Mouse (Mus musculus): ENCODE results near the gene Dync1i1.
"Not testable (repeated sequence)": the region's sequence is repeated elsewhere in the genome, so short reads cannot be mapped to it uniquely, and the experiment has no call there.

Dync1i1 gene

DNA sequence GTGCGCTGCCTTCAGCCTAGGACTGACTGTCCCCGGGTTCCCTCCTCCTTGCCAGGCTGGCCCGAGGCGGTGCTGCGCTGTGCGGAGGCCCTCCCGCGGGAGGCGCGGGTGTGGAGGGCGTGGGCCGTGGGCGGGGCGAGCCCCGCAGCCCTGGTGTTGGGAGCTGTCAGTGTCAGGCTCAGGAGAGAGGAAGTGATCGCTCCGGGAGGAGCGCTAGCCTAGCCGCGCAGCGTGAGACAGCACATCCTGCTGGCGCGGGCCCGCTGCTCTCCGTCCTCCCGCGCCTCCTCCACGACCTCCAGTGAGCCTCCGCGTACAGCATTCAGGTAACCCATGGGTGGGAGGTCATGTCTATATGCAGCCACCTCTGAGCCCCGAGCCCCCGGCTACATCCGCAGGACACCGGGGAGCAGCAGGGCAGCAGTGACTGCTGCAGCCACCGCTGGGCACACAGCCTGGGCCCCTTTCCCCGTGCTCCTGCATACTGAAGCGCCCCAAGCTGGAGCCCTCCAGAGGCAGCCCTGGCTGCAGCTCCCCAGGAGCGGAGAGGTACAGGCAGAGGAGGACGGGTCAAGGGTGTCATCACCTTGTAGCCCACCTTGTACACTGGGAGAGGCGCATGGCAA is at the start of gene Dync1i1:
Gene Dync1i1 (plus strand): TSS at position 29 of the 626 bp plus-strand sequence.
- no peak for DNase-seq (ENCODE audit: low spot score in 2 of 2)

DNA sequence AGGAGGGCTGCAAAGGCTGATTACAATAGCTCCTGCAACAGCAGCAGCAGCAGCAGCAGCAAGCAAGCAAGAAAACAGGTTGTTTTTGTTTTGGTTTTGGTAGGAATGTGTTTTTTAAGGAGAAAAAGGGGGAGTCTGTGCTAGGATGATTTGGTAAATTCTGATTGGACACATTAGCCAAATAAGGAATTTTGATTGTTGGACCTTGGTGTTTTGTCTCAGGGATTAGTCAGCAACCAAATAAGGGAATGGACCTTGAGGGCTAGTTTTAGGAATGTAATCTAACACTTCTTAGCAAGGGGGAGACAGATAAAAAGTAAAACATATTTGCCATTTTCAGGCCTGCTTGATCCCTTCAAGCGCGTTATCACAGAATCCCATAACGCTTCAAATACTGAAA is 45.7 kb upstream of the Dync1i1 start:
- DNase-seq (ENCODE audit: low spot score in 2 of 2), result no peak

DNA sequence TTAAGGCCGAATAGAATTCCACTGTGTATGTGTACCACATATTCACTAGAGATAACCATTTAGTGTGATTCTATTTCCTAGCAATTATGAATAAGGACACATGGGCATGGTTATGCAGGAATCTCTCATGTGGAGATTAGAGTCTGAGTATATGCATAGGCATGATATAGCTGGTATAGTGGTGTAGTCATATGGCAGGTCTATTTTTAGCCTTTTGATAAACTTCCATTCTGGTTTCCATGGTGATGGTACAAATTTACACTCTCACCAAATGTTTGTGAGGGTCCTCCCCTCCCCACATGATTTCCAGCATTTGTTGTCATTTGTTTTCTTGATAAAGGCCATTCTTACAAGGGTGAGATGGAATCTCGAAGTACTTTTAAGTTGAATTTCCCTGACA is 23.6 kb upstream of the Dync1i1 start:
- no peak for DNase-seq (ENCODE audit: low spot score in 2 of 2)

DNA sequence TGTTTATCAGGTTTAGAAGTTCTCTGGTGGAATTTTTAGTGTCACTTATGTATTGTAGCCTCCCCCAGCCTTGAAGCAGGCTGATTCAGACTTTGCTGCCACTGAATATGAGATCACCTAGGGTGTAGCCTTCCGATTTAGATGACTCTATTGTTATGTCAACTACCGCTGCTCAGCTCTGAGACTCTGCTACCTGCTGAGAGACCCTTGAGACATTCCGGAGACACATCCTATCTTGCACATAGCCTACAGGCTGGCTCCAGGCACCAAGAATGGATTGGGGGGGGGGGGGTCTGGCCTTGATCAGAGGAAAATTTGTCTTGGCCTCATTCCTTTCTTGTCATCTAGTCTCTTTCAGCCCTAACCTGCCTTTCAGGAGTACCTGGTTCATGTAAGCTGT is 17.5 kb upstream of the Dync1i1 start:
- not testable (repeated sequence) for DNase-seq (ENCODE audit: low spot score in 2 of 2)

DNA sequence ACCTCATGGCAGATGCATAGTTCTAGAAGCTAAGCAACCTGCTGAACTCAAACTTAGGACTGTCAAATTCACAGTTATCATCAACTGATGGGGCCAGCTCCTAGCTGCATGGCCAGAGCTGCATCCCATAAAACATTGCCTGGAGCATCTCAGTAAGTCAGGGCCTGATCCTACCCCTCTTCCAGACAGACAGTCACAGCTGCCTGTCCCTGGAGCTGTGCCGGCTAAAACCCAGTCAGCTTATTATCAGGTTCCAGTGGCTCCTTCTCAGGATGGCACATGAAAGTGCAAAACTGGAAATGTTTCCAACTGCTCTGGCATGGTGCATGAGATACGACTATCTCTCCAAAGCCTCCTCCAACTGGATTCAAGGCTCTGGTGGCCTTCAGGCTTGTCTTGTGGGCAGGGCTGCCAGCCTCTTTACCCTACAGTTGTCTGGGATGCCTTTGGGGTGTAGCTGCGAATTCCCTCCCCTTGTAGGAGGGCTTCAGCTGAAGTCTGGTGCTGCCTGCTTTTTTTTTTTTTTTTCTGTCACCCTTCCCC is 15.3 kb upstream of the Dync1i1 start:
- no peak for DNase-seq (ENCODE audit: low spot score in 2 of 2)

DNA sequence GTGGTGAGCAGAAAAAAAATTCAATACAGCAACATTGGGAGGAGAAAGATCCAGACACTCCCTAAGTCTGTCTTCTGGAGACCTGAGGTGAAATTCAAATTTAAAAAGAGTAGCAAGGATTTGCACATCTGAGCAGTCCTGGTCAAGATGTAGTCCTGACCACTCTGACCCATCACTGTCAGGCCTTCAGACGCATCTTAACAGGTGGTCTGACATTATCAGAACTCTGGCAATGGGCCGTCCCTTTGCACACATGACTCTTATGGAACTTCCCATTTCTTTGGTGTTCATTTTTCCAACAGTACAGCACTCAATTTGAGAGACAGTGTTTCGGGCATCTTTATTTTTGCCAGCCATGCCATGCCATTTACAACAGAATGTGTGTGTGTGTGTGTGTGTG is 12.8 kb upstream of the Dync1i1 start:
- no peak for DNase-seq (ENCODE audit: low spot score in 2 of 2)

DNA sequence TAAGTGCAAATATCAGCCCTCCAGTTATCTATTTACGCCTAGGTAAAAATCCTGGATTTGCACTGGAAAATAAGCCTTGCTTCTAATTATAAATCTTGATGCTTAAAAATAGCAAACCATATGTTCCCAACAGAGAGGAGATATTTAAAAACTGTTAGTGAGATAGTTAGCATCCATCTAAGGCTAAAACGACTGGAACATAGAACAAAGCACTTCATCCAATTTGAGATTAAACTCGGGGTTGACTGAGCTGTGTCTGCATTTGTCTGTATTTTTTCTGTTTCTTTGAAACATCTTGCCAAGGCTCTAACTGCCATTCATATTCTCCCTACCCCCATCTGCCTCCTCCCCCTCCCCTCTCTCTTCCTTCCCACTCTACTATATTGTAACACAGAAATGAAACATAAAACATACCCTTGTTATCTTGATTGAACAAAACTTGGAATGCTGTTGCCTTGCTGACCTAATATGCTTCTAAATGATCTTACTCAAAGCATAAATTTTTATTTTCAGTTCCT is 10.3 kb upstream of the Dync1i1 start:
- DNase-seq (ENCODE audit: low spot score in 2 of 2), result no peak

DNA sequence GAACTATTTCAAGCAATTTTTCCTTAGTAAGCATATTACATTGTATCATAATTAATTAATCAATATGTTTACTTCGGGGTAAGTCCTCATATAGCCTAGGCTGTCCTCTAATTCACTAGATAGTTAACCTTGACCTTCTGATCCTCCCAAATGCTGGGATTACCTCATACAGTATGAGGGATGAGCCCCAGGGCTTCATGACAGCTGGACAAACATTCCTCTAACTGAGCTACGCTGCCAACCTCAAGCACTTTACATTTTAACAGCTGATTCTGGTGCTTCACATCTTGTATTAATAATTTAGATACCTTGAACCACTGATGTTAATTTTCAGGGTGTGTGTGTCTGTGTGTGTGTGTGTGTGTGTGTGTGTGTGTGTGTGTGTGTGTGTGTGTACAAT is 6.5 kb upstream of the Dync1i1 start:
- no peak for DNase-seq (ENCODE audit: low spot score in 2 of 2)

DNA sequence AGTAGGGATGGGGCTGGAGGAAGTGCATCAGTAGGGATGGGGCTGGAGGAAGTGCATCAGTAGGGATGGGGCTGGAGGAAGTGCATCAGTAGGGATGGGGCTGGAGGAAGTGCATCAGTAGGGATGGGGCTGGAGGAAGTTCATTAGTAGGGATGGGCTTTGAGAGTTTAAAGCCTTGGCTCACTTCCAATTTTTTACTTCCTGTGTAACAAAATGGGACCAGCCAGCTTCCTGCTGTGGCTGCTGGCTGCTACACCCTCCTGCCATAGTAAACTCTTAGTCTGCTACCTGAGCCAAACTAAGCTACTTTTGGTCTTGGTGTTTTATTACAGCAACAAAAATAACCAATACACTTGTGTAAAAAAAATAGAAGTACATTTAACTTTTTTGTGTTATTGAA is 4.7 kb upstream of the Dync1i1 start:
- DNase-seq (ENCODE audit: low spot score in 2 of 2), result not testable (repeated sequence)

DNA sequence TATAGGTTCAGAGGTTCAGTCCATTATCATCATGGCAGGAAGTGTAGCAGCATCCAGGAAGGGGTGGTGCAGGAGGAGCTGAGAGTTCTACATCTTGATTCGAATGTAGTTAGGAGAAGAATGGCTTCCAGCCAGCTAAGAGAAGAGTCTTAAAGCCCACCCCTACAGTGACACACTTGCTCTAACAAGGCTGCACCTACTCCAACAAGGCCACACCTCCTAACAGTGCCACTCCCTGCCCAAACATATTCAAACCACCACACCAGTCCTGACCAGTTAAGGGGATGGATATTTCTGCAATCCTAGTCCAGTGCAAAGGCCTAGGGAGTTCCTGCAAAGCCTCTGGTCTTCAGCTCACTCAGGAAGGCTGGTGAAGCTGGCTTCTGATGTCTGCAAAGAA is 1.5 kb upstream of the Dync1i1 start:
- no peak for DNase-seq (ENCODE audit: low spot score in 2 of 2)

DNA sequence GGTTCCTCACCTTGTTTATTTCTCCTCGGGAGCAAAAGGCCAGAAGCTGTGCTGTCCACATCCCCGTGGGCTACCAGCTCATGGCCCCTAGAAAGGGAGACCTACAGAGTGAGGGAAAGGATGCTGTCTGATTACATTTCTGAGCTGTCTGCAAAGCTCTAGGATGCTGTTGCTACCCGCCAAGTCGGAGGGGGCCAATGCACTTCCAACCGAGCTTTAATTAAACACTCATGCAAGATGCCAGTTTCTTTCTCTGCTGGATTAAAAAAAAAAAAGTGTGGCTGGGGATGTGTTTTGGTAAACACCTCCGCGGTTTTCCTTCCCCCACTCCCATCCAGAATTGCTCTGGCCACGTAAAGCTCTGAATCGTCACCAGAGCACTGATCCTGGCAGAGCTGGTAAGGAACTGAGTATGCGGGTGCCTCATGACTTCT is 815 bp downstream of the Dync1i1 start:
- DNase-seq (ENCODE audit: low spot score in 2 of 2), result no peak

DNA sequence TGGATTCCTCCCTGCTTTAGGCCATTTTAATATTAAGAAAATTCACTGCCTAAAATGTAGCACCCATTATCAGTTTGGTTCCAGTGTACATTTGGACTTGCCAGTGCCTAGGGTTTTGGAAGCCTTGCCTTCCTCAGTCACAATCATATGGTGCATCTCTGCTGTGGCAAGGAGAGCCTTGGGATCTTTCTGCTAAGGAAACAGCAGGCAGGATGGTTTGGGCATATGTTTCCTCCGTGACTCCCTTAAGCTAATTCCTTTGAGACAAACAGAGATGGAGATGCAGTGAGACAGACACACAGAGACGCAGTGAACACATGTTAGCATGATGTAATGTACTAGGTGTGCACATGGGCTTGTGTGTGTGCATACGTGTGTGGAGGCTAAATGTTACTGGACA is 7.8 kb downstream of the Dync1i1 start:
- DNase-seq (ENCODE audit: low spot score in 2 of 2), result no peak

DNA sequence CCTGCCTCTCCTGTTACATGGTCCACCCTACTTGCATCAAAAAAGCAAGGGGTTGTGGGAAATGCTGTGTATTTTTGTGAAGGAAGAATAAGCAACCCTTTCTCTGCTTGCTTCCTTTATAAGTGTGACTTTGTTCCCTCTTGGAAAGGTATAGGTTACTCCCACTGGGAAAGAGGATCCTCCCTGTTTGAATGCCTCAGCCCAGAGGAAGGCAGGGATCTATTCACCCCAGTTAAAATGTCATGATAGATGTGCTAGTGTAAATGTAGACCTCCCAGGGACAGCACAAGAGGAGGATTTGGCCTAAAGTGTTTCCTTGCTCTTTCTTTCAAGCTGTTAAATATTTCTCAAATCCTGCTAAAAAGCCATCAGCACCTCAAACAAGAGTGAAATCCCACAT is 9.0 kb downstream of the Dync1i1 start:
- DNase-seq (ENCODE audit: low spot score in 2 of 2), result no peak

DNA sequence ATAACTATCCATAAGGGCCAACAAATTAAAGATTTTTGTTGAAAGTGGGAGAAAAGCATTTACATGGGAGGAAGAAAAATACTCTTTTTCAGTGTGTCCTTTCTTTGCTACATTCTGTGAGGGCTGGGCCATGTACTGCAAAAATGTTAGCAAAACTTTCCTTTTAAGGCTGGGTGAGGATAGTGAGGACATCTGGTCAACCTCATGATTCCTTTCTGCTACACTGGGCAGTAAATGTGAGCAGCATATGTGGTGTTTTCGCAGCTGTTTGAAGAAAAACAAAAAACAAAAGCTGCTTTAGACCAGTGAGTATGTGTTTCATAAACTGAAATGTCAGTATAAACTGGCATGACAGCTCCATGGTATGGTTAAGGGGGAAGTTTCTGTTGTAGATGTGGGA is 9.4 kb downstream of the Dync1i1 start:
- no peak for DNase-seq (ENCODE audit: low spot score in 2 of 2)

DNA sequence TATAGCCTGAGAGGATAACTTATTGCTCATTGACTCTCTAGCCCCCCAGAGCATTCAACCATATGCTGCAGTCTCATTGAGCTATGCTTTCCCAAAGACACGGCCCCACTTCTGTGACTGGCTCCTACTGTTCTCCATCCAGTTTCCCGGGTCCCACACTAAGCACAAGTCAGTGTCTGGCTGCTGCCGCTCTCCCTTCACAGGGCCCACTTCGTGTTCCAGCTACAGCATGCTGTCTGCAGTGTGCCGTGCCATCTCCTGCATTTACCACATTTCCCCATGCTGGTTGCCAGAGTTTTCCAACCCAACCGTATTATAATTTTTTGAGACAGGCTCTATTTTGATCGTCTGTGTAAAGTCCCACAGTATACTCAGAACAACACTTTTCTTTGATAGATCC is 14.3 kb downstream of the Dync1i1 start:
- DNase-seq (ENCODE audit: low spot score in 2 of 2), result no peak

DNA sequence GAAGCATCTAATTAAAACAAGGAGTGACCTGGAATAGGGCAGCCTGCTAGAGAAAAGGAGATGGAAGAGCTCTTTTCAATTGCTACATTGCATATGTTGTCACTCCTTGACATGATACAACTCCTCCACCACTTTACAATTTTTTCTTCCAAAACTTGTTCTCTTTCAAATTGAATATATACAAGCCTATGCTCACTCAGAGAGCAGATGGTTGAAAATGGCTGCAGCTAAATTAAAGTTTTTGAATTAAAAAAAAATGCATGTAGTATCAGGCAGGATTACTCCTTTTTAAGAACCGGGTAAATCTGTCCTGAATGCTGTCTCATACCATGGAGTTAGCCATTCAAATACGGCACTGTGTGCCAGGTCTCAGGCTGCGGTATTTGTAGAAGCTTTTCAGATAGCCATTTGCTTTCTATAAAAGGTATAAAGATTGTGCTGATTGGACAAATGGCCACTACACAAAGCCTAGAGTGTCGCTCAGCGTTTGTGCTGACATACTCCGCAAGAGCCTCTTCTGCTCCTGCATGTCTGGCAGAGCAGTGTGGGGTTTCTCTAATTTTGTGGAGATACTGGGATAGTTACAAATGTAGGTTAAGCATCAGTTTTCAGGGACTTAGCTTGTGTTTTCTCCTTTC is 16.1 kb downstream of the Dync1i1 start:
- no peak for DNase-seq (ENCODE audit: low spot score in 2 of 2)

DNA sequence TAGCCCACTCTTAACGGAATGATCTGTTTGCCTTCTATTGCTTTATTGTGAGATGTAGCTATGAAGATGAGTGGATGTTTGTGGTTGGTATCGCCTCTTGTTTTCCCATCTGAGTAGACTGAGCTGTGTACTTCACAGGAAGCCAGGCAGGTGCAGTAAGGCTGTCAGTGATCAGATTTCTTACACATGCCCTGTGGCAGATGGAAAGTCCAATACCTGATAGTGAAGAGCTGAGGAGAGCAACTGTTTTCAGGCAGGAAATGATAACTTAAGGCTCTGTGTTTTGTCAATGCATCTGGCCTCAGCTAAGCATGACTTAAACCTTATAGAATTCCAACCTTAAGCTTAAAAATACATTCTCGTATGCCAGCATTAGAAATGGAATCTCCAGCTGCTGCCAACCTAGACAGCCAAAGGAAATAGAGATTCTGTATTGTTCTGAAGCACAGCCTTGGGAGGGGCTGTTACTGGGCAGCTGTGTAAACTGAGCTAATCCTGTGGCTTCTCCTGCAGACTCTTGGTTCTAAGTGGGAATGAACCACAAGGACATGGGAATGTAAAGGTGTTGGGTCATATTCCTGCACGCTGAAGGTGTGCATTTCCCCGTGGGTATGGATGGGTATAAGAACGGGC is 24.8 kb downstream of the Dync1i1 start:
- no peak for DNase-seq (ENCODE audit: low spot score in 2 of 2)

DNA sequence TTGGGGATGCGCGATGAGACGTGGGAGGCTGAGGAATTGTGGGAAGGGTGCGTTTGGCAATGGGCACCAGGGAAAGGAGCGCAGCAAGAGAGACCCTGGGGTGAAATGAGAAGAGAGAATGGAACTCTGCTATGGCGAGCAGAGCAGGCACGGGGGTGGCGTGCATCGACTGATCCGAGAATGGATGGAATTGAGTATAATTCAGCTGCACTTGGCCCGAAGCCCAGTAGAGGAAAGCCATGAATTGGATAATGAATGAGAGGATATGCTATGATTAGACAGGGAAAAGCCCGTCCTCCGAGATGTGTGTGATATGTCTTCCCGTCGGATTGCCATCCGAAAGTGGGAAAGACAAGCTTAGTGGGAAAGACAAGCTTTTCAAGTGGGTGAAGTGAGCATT is 26.7 kb downstream of the Dync1i1 start:
- no peak for DNase-seq (ENCODE audit: low spot score in 2 of 2)

DNA sequence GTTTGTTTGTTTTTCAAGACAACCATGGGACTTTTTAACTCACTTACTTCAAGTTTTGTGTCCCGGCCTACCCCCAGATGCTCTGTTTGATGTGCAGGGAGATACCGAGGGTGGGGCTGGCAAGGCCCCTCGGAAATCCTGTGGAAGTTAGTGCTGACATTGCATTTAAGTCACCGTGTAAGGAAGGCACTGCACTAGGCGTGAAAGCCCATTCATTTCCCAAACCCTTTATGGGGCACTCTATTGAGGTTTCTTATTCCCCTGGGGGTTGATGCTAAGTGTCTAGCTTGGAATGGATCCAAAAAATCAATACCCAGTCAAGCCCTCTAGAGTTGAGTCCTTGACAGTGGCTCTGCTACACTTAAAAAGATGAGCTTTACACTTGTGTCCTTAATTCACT is 27.2 kb downstream of the Dync1i1 start:
- no peak for DNase-seq (ENCODE audit: low spot score in 2 of 2)

DNA sequence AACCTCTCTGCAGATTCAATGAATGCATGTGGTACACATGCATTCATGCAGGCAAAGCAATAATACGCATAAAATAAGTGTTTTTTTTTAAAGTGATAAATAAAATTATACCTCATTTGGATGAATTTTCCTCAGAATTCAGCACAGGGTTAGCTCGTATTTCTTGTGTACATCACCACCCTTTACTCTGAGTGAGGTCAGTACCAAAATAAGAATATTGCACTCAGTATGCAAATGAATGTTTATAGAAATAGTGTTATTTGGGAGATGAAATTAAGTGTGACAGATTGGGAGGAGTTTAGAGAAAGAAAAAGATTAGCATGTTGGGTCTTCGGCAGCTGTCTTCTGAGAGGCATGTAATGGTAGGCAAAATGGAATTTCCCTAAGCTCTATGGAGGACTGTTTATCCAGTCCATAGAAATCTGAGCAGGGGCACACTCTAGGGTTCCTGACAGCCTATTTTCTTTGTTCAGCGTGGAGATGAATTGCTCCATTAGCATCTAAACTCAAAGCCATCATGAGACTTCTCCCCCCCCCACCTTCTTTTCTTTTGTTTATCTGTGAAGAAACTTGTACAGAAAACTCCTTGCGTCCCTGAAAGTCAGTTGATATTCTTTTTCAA is 31.2 kb downstream of the Dync1i1 start:
- DNase-seq (ENCODE audit: low spot score in 2 of 2), result no peak

DNA sequence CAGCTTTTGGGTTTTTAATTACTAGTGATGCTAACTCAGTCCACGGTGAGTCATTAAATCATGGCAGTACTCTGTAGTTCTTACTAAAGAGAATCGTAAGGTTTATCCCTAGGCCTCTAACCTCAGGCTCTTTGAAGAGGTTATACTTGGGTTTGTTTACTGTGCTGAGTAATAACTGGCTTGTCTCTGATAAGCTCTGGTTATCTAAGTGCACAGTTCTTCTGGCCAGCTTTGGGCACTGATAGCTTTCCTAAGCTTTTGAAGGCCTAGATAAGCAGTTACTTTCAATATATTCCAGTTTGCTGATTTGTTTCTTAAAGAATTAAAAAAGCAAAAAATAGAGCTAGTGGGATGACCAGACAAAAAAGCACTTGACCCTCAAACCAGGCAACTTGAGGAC is 37.5 kb downstream of the Dync1i1 start:
- DNase-seq (ENCODE audit: low spot score in 2 of 2), result no peak

DNA sequence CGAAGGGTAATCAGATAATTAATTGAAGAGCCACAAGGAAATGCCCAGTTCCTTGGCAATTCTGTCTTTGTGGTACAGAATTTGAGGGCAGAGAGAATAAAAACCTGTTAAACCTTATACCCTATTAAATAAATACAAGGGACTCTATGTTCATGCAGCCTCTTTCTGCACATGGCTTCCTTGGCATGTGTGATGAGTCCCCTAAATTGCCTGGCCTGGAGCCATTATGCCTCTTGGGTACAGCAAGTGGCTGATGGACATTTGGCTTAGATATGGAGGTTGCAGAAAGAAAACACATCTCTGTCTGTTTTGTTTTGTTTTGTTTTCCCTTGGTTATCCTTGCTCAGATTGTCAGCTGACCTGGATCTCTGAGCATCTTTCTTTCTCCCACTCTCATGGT is 43.1 kb downstream of the Dync1i1 start:
- DNase-seq (ENCODE audit: low spot score in 2 of 2), result no peak

Data from spleen, postnatal 36 days (tissue).